Mouse (Mus musculus) C2C12 (cell line): ENCODE measurements around the gene Hagh. TPM values are rescaled to one million over a fixed set of nuclear protein-coding genes. Genes with fewer than 3 reads are reported as not detected.
A peak's percentile ranks its signal among the peaks of the same experiment; 100 is the strongest.

Experiments
- H3K27me3 ChIP-seq: one replicate; pipeline ENCODE4 v1.6.1; 2011; ENCODE audit not compliant: control insufficient read depth, insufficient read depth, insufficient read length
- H3K36me3 ChIP-seq: one replicate; pipeline ENCODE4 v1.6.1; 2011; ENCODE audit not compliant: control insufficient read depth, insufficient read depth
- H3K4me3 ChIP-seq: one replicate; pipeline ENCODE4 v1.5.1; 2011; ENCODE audit warnings: mild to moderate bottlenecking, control low read depth; ENCODE audit not compliant: poor library complexity, insufficient read depth, severe bottlenecking
- H3K79me2 ChIP-seq: one replicate; pipeline ENCODE4 v1.6.1; 2011; ENCODE audit not compliant: control insufficient read depth, insufficient read depth
- H3K79me3 ChIP-seq: one replicate; pipeline ENCODE4 v1.6.1; 2011; ENCODE audit warnings: low read depth, control low read depth
- H3ac ChIP-seq: one replicate; pipeline ENCODE3; 2011; ENCODE audit warnings: low read depth; ENCODE audit not compliant: control insufficient read depth, insufficient read length
- CEBPB ChIP-seq: IDR thresholded peaks from one replicate; pipeline ENCODE4 v1.6.1; 2011; ENCODE audit warnings: low read depth, mild to moderate bottlenecking, control low read depth, moderate library complexity
- CTCF ChIP-seq: IDR thresholded peaks from one replicate; pipeline ENCODE4 v1.5.1; 2011; ENCODE audit not compliant: control insufficient read depth, insufficient read depth, insufficient read length
- FOSL1 ChIP-seq: IDR thresholded peaks from one replicate; pipeline ENCODE4 v1.8.0; 2011; ENCODE audit warnings: mild to moderate bottlenecking, low read length; ENCODE audit not compliant: poor library complexity, insufficient read depth, severe bottlenecking
- MAX ChIP-seq: IDR thresholded peaks from one replicate; pipeline ENCODE4 v1.6.1; 2011; ENCODE audit warnings: mild to moderate bottlenecking, control low read depth
- MYOD1 ChIP-seq: IDR thresholded peaks from one replicate; pipeline ENCODE4 v1.6.1; 2011; ENCODE audit warnings: low read depth; ENCODE audit not compliant: control insufficient read depth, insufficient read length
- MYOG ChIP-seq: IDR thresholded peaks from one replicate; pipeline ENCODE4 v1.6.1; 2011; ENCODE audit not compliant: control insufficient read depth, insufficient read length; ENCODE audit errors: extremely low read depth
- USF1 ChIP-seq: IDR thresholded peaks from one replicate; pipeline ENCODE4 v1.6.1; 2011; ENCODE audit warnings: low read depth, mild to moderate bottlenecking, control low read depth, moderate library complexity
- polyA plus RNA-seq: library from polyadenylated mRNA; unstranded; fragments of >200 nt; fragmentation: generic; extraction: Trizol; gene quantifications from one replicate; pipeline ENCODE4 v1.2.1, GENCODE M21; 2012; ENCODE audit warnings: missing spikeins

The Hagh gene
- polyA plus RNA-seq, 1 experiment, result 30.4 TPM

DNA sequence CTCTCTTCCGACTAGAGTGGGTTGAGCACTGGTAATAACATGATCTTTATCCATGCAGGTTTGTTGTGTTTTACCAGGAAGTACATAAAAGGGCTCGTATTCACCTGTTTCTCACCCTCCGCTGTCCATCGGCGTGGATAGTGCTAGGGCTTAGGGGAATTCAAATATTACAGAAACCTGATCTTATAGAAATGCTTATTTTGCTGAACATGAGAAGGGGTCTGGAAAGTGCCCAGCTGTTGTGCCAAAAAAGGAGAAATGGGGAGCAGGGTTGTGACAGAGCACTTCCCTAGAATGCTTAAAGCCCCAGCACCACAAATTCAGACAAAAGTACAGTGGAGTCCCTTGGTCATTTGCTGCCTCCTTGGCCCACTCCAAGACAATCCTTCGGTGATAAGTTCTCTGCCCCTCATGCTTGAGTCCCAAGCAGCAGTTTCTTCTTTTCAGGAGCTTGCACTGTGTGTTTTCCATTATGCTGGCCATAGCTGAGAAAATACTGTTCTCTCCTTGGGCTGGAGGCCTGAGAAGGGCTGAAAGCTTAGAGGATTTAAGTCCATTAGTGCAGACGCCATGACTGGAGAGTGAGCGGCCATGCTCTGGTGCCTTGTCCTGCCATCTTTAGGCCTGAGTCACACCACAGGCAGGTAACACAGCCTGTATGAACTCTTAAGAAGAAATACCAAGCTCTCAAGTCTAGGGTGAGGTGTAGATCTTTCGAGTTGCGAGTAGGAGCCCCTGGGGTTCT lies 11.6 kb downstream of the Hagh start:
- no peak for TF ChIP-seq CTCF
- no peaks in the 10 kb centered on the region for H3K27me3 ChIP-seq
- no peaks in the 10 kb centered on the region for H3K79me3 ChIP-seq
- no peak overlapping the region for H3ac ChIP-seq
- no peak overlapping the region for H3K4me3 ChIP-seq
- no peaks in the 10 kb centered on the region for H3K36me3 ChIP-seq
- peaks cover 19% of the 10 kb centered on the region for H3K79me2 ChIP-seq

DNA sequence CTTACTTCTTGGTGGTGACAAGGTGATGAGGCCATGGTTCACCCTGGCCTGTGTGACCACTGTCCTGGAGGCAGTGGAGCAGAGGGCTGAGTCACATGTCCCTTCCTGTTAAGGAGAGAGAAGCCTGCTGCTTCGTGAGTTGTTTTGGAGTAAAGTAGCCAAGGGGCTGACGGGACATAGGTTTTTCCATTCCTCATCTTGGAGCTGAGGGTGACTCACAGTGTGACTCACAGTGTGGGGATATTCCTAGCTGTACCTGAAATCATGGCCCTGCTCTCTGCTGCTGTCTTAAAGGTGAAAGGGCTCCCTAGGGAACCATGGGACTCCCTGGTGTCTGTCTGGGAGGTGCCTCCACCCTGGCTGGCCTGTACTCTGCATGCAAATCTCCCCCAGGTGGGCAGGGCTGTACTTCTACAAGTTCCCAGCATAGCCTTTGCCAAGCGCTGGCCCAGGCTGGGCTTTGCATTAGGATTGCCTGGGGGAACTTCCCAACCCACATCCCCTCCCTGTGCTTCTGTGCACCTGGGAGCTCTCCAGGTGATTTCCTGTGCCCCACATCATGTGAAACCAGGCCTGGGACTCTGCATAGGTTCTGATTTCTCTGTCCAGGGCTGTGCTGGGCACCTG lies 16.0 kb downstream of the Hagh start:
- Histone ChIP-seq H3ac (peak overlapping the region; percentile 13), H3K79me3 (no peaks in the 10 kb centered on the region), H3K27me3 (no peaks in the 10 kb centered on the region), H3K36me3 (no peaks in the 10 kb centered on the region), H3K4me3 (no peak overlapping the region), H3K79me2 (no peaks in the 10 kb centered on the region)
- TF ChIP-seq CEBPB (no peak), CTCF (no peak), MAX (peak; percentile 53), USF1 (peak; percentile 83), MYOG (no peak), MYOD1 (no peak), FOSL1 (peak; percentile 91)

DNA sequence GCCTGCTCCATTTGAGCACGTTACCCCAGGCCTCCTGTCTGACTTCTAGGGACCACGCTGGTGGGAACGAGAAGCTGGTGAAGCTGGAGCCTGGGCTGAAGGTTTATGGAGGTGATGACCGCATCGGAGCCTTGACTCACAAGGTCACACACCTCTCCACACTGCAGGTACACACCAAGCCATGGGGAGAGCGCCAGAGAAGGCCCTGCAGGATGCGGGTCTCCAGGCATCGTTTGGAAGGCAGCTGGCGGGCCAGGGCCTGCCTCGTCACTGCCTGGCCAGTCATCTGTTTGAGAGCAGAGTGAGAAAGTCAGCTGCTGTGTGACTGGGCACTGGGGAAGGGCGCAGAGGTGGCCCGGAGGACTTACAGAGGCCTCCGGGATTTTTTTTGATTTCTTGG lies 16.6 kb downstream of the Hagh start:
- no peaks in the 10 kb centered on the region for H3K36me3 ChIP-seq
- no peaks in the 10 kb centered on the region for H3K27me3 ChIP-seq
- TF ChIP-seq MAX, result no peak
- no peak for TF ChIP-seq MYOD1
- no peak for TF ChIP-seq MYOG
- TF ChIP-seq FOSL1, result no peak
- TF ChIP-seq CEBPB, result no peak
- TF ChIP-seq CTCF, result no peak
- no peak for TF ChIP-seq USF1
- no peaks in the 10 kb centered on the region for H3K79me3 ChIP-seq
- no peak overlapping the region for H3K4me3 ChIP-seq
- H3ac ChIP-seq, result no peak overlapping the region
- H3K79me2 ChIP-seq, result no peaks in the 10 kb centered on the region

DNA sequence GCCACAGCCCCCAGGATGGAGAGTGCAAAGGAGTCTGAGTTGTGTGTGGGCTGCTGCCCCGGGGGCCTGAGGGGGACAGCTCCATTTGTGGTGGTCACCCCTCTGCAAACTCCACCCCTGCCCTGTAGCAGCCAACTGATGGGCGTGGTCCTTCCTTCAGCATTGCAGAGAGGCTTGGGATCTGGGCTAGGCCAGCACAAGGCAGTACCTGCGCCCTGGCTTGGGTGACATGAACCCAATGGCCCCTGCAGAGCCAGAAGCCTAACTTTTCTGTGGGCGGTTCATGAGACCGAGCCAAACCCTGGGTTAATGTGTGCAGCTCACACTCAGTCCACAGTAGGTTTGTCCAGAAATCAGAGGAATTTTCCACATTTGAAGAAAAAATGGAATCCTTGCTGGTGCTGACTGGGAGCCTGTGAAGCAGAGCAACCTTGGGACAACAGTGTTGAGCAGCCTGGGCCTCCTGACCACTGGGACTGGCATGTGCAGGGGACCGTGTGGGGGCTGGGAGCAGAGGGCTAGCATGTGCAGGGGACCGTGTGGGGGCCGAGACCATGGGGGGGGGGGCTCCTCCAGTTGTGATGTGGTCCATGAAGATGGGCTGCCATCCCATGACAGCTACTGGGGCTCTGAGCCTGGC lies 18.0 kb downstream of the Hagh start:
- no peak overlapping the region for H3ac ChIP-seq
- no peaks in the 10 kb centered on the region for H3K79me3 ChIP-seq
- no peaks in the 10 kb centered on the region for H3K79me2 ChIP-seq
- H3K27me3 ChIP-seq, result no peaks in the 10 kb centered on the region
- no peaks in the 10 kb centered on the region for H3K36me3 ChIP-seq
- TF ChIP-seq CEBPB (no peak), CTCF (no peak), MYOG (no peak), USF1 (no peak), MYOD1 (no peak), MAX (no peak), FOSL1 (no peak)
- H3K4me3 ChIP-seq, result no peak overlapping the region

DNA sequence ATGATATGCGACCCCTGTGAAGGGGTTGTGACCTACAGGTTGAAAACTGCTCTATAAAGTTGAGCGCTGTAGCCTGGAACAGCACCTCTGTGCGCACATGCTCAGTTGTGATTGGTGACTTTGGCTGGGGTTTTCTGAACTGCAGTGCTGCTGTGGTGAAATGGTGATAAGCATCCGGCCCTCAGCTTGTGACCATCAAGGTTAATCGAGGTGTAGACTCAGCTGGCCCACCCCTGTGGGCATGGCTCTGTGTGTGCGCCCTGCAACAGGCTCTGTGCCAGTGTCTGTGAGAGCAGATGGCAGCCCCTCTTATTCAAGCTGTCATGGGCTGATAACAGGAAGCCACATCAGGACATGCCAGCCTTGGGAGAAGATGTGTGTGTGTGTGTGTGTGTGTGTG lies 19.0 kb downstream of the Hagh start:
- Histone ChIP-seq H3K79me3 (no peaks in the 10 kb centered on the region), H3K36me3 (no peaks in the 10 kb centered on the region), H3K27me3 (no peaks in the 10 kb centered on the region), H3K4me3 (no peak overlapping the region), H3ac (no peak overlapping the region), H3K79me2 (no peaks in the 10 kb centered on the region)
- no peak for TF ChIP-seq MYOG
- no peak for TF ChIP-seq USF1
- TF ChIP-seq CEBPB, result no peak
- TF ChIP-seq FOSL1, result no peak
- no peak for TF ChIP-seq MYOD1
- no peak for TF ChIP-seq MAX
- no peak for TF ChIP-seq CTCF
